Mouse (Mus musculus): ENCODE measurements at regions not wholly inside any gene's neighbourhood (a gene's known extent, or its start where the extent isn't known, plus 50 kb on each side); places are given as distances from the start of the nearest gene placed in this dataset.
"Not testable (repeated sequence)": the region's sequence is repeated elsewhere in the genome, so short reads cannot be mapped to it uniquely, and the experiment has no call there.

DNA sequence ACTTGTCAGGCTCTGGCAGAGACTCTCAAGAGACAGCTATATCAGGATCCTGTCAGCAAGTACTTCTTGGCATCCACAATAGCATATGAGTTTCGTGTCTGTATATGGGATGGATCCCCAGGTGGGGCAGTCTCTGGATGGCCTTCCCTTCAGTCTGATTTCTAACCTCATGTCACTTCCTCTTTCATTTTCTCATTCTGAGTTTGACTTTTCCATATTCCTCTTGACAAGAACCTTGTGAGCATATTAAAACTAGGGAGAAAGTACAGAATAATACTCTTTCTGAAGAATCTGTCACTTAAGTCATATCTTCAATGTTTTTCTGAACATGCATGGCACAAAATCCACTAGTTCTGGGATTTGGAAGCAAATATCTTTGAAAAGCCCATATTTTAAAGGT lies 583.3 kb upstream of the Zfp960 start:
- H3K27ac ChIP-seq: no peak overlapping the region
- H3K4me1 ChIP-seq (replicated peaks; ENCODE audit: insufficient read depth, low read length): no peaks in the 10 kb centered on the region
- H3K36me3 ChIP-seq (ENCODE audit: insufficient read depth, low read length): no peaks in the 10 kb centered on the region
- H3K9me3 ChIP-seq (replicated peaks; ENCODE audit: low read length): no peaks in the 10 kb centered on the region
- no peak for TF ChIP-seq CTCF (IDR thresholded peaks at IDR 0.05; ENCODE audit: low read depth)
- ATAC-seq (replicated peaks; ENCODE audit: low FRiP score, low read depth) (no peak), DNase-seq (ENCODE audit: low spot score) (no peak)
- no peaks in the 10 kb centered on the region for H3K27me3 ChIP-seq (ENCODE audit: insufficient read depth, low read length)
- H3K9ac ChIP-seq (ENCODE audit: low read depth, low read length): no peak overlapping the region
- H3K4me3 ChIP-seq (replicated peaks; ENCODE audit: low read depth, low read length): no peak overlapping the region
- 65% methylated on average over 1 of the region's 1 CpGs for WGBS
- H3K4me2 ChIP-seq (ENCODE audit: low read length): no peak overlapping the region

DNA sequence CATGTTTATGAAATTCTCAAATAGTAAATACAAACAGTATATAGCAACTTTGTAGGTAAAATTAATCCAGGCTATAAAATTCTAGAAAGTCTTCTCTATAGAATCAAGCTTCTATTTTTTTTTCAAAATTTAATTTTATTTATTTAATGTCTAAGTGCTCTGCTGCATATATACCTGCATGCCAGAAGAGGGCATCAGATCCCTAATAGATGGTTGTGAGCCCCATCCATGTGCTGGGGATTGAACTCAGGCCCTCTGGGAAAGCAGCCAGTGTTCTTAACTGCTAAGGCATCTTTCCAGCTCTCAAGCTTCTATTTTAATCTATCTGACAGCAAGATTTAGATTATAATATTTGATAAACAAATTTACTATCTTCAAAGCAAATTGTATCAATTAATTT lies 602.7 kb upstream of the Zfp960 start:
- Histone ChIP-seq H3K9me3 (replicated peaks; ENCODE audit: low read length) (no peaks in the 10 kb centered on the region), H3K27me3 (ENCODE audit: insufficient read depth, low read length) (no peaks in the 10 kb centered on the region), H3K4me2 (ENCODE audit: low read length) (no peak overlapping the region), H3K27ac (no peak overlapping the region), H3K4me1 (replicated peaks; ENCODE audit: insufficient read depth, low read length) (no peaks in the 10 kb centered on the region), H3K36me3 (ENCODE audit: insufficient read depth, low read length) (no peaks in the 10 kb centered on the region), H3K4me3 (replicated peaks; ENCODE audit: low read depth, low read length) (no peak overlapping the region), H3K9ac (ENCODE audit: low read depth, low read length) (no peak overlapping the region)
- DNase-seq (ENCODE audit: low spot score) (no peak), ATAC-seq (replicated peaks; ENCODE audit: low FRiP score, low read depth) (no peak)
- no peak for TF ChIP-seq CTCF (IDR thresholded peaks at IDR 0.05; ENCODE audit: low read depth)

DNA sequence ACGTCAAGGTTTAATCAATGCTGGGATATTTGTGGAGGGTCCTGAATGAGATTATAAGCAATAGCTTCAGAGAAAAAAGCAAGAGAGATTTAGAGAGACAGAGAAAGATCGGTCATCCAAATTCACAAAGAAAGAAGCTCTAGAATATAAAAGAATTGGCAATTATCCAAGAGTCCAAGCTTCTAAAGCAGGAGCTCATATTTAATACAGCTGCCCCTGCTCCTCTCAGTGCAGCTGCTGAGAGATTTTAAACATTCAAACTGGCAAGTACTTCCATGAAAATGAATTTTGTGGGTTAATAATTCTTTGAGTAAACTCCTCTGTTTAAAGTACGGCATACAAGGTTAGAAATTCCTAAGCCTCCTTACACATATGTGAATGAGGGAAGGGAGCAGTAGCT lies 610.8 kb upstream of the Zfp960 start:
- WGBS: 60% methylated on average over 3 of the region's 3 CpGs

DNA sequence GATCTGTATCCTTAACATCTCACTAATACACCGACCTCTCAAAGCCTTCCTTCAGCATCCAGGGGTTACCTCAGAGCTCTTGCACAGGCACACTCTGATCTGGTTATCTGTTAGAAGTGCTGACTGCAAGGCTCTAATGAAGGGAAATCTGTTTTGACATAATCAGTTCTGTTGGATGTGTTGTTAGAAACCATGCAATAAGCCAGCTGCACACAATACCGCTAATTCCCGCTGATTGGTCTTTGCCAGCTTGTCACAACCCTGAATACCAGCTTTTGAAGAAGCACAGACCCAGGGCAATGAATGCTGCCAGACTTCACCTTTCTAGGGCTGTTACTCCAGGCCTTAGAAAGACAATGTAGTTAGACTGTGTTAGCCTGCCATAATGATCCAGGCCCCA lies 613.7 kb upstream of the Rgmb start:
- Histone ChIP-seq H3K27me3 (ENCODE audit: insufficient read depth, low read length) (no peaks in the 10 kb centered on the region), H3K9me3 (replicated peaks; ENCODE audit: low read length) (no peaks in the 10 kb centered on the region), H3K9ac (ENCODE audit: low read depth, low read length) (no peak overlapping the region), H3K4me2 (ENCODE audit: low read length) (no peak overlapping the region), H3K4me3 (replicated peaks; ENCODE audit: low read depth, low read length) (no peak overlapping the region), H3K36me3 (ENCODE audit: insufficient read depth, low read length) (no peaks in the 10 kb centered on the region), H3K4me1 (replicated peaks; ENCODE audit: insufficient read depth, low read length) (no peaks in the 10 kb centered on the region), H3K27ac (no peak overlapping the region)
- no peak for TF ChIP-seq CTCF (IDR thresholded peaks at IDR 0.05; ENCODE audit: low read depth)
- DNase-seq (ENCODE audit: low spot score) (no peak), ATAC-seq (replicated peaks; ENCODE audit: low FRiP score, low read depth) (no peak)
- 79% methylated on average over 3 of the region's 3 CpGs for WGBS

More for the DNA sequence above, 610.8 kb upstream of the Zfp960 start:
- H3K4me2 ChIP-seq (ENCODE audit: low read length): no peak overlapping the region
- H3K27ac ChIP-seq: no peak overlapping the region
- no peak overlapping the region for H3K9ac ChIP-seq (ENCODE audit: low read depth, low read length)
- no peaks in the 10 kb centered on the region for H3K4me1 ChIP-seq (replicated peaks; ENCODE audit: insufficient read depth, low read length)
- peak; percentile 28 for DNase-seq (ENCODE audit: low spot score)
- TF ChIP-seq CTCF (IDR thresholded peaks at IDR 0.05; ENCODE audit: low read depth): no peak
- no peak overlapping the region for H3K4me3 ChIP-seq (replicated peaks; ENCODE audit: low read depth, low read length)
- H3K27me3 ChIP-seq (ENCODE audit: insufficient read depth, low read length): no peaks in the 10 kb centered on the region
- no peaks in the 10 kb centered on the region for H3K9me3 ChIP-seq (replicated peaks; ENCODE audit: low read length)
- H3K36me3 ChIP-seq (ENCODE audit: insufficient read depth, low read length): no peaks in the 10 kb centered on the region
- no peak for ATAC-seq (replicated peaks; ENCODE audit: low FRiP score, low read depth)

DNA sequence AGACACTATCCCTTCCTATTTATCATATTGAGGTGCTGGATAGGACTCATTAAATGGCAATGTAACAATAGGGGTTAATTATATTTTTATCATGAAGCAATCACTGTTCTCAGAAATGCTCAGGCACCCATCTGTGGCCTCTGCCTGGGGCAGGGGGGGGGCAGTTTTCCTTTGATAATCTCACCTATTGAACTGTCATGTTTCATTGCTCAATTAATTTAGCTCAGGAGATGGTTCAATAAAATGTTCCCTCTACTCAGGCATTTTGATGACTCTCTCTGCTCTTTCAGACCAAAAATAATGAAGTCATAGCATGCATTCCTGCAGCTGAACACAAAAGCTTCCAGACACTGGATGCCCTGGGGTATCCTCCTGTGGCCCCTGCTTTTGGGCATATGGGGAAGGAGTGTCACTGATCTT lies 564.4 kb upstream of the Rgmb start:
- Histone ChIP-seq H3K9ac (ENCODE audit: low read depth, low read length) (no peak overlapping the region), H3K4me3 (replicated peaks; ENCODE audit: low read depth, low read length) (no peak overlapping the region), H3K4me1 (replicated peaks; ENCODE audit: insufficient read depth, low read length) (no peaks in the 10 kb centered on the region), H3K27me3 (ENCODE audit: insufficient read depth, low read length) (no peaks in the 10 kb centered on the region), H3K9me3 (replicated peaks; ENCODE audit: low read length) (no peaks in the 10 kb centered on the region), H3K36me3 (ENCODE audit: insufficient read depth, low read length) (no peaks in the 10 kb centered on the region), H3K4me2 (ENCODE audit: low read length) (no peak overlapping the region), H3K27ac (no peak overlapping the region)
- TF ChIP-seq CTCF (IDR thresholded peaks at IDR 0.05; ENCODE audit: low read depth): no peak
- ATAC-seq (replicated peaks; ENCODE audit: low FRiP score, low read depth) (no peak), DNase-seq (ENCODE audit: low spot score) (no peak)

DNA sequence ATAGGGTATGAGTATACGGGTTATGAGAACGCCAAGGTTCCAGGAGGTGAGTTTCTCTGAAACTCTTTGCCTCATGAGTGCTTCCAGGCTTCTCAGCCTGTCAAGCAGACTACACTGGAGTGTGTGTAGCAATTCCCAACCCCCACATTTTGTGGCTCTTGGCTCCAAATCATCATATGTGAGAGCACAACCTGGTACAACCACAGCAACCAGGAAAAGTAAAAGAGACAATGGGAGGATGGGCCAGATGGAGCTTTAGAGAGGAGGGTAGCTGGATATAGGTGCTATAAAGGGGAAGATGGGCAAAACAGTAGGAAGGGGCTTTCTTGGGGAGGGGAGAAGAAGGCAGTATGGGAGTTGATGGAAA lies 544.0 kb upstream of the Rgmb start:
- H3K9ac ChIP-seq (ENCODE audit: low read depth, low read length); H3K27me3 ChIP-seq (ENCODE audit: insufficient read depth, low read length); H3K4me2 ChIP-seq (ENCODE audit: low read length); DNase-seq (ENCODE audit: low spot score); H3K27ac ChIP-seq; H3K9me3 ChIP-seq (replicated peaks; ENCODE audit: low read length); H3K36me3 ChIP-seq (ENCODE audit: insufficient read depth, low read length); H3K4me3 ChIP-seq (replicated peaks; ENCODE audit: low read depth, low read length); ATAC-seq (replicated peaks; ENCODE audit: low FRiP score, low read depth); H3K4me1 ChIP-seq (replicated peaks; ENCODE audit: insufficient read depth, low read length): not testable (repeated sequence)
- 93% methylated on average over 2 of the region's 2 CpGs for WGBS

DNA sequence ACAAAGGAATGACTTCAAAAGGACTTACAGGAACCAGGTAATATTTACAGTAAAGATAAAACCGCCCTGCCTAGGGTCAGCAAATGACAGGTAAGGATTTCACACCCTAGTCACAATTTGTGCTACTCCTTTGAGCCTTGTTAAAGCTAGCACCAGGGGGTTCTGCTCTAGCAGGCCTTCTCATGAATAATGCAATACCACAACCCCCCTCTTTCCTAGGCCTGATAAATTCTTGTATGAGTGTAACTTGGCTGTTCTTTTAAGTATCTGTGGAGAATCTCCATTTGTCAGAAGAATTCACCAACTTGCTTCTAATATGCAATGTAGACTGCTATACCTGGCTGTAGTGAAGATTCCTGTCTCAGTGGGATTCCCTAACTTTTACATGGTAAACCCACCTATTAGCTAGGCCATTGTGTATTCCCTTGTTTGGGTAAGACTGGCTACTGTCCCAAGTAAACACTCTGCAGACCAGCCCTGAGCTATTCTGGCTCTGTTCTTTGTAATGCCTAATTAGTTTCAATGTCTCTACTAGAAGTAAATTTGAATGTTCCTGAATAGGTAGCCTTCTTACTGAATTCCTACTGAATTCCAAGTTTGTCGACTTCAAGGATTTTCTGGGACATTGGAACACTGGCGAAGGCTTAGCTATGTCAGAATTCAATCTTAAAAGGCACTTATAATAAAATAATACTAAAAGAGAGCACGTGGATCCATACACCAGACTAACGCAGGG lies 543.4 kb upstream of the Rgmb start:
- not testable (repeated sequence) for H3K9ac ChIP-seq (ENCODE audit: low read depth, low read length); H3K4me3 ChIP-seq (replicated peaks; ENCODE audit: low read depth, low read length); H3K27me3 ChIP-seq (ENCODE audit: insufficient read depth, low read length); H3K9me3 ChIP-seq (replicated peaks; ENCODE audit: low read length); ATAC-seq (replicated peaks; ENCODE audit: low FRiP score, low read depth); H3K4me2 ChIP-seq (ENCODE audit: low read length); H3K27ac ChIP-seq; H3K4me1 ChIP-seq (replicated peaks; ENCODE audit: insufficient read depth, low read length); DNase-seq (ENCODE audit: low spot score); H3K36me3 ChIP-seq (ENCODE audit: insufficient read depth, low read length)
- 84% methylated on average over 5 of the region's 5 CpGs for WGBS
